Mouse (Mus musculus) heart, adult 11 months (tissue): ENCODE measurements around the gene Npdc1.

Experiments used
- DNase-seq: peaks from one replicate; pipeline ENCODE4 v3.0.0; 2022

The Npdc1 gene

DNA sequence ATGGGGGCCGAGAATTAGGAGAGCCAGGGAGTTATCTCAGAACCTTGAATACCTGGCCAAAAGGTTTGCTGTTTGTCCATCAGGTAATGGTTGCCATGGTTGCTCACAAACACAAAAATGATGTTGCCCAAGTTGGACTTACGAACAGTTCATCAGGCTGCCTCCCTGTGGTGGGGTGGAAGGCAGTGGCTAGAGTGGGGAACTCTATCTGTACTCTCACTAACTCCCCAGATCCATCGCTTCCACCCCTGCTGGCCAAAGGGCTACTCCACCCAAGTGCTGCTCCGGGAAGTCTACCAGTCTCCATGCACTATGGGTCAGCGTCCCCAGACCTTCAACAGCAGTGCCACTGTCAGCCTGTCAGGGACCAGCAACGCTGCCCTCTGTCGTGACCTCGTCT is at the start of gene Npdc1:
Gene Npdc1 (plus strand): TSS at position 301 of the 400 bp plus-strand sequence.
- DNase-seq = peak; percentile 85

DNA sequence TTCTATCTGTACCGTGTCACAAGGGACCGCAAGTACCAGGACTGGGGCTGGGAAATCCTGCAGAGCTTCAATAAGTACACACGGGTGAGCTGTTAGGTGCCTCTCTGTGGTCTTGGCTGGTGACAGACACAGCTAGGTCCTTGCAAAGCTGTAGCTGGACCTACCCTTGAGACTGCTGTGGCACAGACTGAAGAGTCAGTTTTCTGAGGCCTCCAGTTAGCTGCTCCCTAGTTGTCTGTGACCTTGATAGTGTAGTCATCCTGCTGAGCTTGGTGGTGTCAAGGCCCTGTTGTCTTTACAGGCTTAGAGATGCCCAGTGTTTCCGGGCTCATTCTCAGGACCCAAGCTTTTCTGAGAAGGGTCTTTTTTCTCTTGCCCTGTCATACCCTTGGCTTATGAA is 49.7 kb upstream of the Npdc1 start:
- no peak for DNase-seq

DNA sequence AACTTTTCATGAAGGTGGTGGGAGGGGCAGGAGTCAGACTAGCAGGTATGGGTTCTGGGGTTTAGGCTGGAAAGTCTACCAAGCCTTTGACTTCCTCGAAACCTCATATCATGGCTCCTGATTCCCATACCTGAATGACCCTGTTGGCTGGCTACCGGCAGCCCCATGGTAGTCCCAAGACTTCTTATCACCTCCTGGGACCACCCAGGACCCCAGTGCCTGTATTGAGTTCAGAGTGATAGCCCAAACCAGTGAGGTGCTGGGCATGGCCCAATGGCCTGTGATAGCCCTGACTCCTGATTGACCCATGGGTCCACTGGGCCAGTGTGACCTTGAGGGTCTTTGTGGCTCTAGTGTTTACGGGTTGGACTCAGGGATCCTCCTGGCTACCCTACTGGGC is 48.5 kb upstream of the Npdc1 start:
- peak; percentile 92 for DNase-seq

DNA sequence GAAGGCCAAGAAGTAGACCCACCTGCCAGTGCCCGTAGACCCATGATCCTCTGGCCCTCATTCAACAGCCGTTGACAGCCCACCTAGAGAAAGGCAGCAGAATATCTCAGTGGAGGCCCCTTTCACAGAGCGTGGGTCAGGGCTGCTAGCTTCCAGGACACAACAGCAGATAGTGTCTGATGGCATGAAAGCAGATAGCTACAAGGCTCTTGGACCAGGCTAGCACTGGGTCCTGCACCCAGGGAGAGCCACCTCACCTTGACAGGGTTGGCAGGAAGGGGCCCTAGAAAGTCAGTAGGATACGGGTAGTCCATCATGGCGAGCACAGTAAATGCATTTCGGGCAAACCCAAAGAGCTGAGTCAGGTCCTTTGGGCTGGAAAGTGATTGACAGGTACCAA is 44.9 kb upstream of the Npdc1 start:
- peak; percentile 90 for DNase-seq

DNA sequence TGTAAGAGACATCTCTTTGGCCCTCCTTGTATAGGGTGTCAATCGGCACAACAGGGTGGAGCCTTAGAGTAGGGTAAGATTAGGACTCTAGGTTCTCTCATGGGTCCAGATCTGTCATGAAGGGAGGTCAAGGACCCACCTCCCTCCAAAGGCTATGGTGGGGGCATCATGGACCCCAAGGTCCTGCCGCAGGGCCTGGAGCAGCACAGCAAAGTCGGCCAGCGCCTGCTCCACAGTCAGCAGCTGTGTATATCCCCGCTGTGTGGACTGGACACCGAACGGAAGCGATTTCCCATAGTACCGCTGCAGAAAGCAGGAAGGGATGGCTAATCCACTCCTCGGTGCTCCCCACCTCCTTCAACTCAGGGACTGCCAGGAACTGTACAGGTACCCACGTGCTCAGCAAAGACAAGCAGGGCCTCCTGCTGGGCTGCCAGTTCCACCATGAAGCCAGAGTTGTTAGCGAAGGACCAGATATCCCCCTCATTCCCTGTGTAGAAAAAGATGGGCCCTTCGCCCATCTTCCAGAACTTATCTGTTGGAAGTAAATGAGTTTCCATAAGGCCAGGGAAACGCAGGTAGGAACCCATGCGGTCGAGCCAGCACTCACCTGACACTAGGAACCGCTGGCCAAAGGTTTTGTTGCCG is 43.6 kb upstream of the Npdc1 start:
- peak; percentile 87 for DNase-seq

DNA sequence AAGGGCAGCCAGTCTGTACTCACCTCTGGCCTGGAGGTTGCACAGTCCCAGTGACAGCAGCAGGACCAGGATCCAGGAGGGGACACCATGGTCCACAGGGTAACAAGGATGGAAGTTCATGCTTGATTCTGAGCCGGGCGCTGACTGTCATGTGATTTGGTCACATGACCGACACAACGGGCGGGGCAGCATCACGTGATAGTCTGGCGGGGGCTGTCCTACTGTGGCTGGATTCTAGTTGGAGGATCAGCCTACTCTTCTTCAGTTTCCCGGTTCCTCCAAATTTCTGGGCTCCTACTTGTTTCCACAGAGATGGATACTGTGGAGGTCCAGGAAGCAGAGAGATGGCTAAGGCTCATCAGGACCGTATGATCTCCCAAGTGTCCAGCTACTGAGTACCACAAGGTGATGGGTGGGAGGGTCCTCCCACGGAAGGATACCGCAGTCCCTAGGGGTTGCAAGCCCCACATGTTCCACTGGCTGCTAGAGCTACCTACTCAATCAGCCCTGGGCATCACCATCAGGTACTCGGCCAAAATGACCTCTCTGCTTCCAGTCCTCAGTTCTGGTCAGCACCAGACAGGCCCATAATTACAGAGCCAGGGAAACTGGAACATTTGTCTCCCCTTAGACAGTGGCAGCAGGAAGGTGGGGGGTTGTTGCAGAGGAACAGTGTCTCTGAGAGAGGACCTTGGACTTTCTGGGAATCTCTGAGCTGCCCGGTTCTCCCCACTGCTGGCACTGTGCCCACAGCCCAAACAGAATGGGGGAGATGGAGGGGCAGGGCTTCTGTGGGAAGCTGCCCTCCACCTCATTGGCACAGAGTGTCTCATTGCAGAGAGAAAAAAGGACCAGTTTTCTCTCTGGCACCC is 42.7 kb upstream of the Npdc1 start, which contains the start of gene Dpp7:
Gene Dpp7 (minus strand): TSS at position 152 of the 872 bp plus-strand sequence.
- DNase-seq = peak; percentile 98

DNA sequence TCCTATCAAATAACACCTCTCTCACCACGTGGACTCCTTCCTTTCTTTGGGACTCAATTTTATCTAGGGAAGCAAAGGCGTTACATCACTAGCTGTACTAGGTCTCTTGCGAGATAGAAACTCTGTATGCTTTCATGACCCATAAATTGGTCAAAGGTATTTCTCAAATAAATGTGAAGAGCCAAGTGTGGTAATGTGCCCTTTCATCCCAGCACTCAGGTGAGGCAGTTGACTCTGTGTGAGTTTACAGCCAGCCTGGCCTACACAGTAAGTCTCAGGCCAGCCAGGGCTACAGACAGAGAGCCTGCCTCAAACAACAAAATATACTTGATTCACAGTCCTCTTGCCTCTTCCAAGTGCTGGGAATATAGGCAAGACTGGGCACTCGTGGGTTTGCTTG is 39.3 kb upstream of the Npdc1 start:
- DNase-seq = no peak

DNA sequence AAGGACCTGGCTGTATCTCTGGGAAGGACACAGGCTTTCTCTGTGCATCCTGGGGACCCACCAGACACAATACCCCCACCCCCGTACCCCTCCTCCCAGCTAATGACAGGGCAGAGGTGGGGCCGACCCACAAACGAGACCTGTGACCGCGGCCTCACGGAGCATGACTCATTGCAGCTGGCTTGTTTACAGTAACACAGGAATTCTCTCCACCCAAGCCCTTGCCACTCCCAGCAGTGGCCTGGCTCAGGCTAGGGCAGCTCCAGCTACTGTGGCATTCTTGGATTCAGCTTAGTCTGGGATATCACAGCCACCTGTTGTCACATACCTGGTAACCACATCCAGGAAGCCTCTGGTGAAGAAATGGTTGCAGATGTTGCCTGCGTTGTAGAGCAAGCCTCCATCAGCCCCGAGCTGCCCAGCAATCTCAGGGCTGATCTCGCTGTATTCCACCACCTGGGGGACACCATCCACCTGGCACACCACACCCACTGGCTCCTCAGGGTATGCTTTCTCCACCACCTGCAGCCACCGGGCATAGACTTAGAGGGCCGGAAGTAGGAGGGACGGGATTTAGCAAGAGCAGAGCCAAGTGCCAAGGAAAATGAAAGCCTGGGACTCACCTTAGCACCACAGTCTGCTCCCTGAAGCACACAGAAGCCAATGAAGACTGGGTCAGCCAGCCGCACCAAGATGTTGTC is 35.5 kb upstream of the Npdc1 start:
- DNase-seq = peak; percentile 92

DNA sequence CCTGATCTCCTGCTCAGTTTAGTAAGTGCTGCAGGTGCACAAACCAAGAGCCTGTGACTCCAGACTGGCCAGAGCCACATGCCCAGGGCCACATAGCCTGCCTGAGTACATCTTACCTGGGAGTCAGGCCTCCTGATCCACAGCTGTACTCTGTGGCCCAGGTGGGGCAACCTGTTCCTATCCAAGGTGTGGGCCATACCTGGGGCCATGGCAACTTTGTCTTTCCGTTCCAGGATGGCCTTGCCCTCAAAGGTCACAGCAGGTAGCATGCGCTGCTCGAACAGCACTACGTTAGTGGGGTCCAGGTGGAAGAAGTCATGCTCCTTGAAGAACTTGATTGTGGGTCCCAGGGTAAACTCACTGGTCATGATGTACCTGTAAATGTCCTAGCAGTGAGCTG is 34.8 kb upstream of the Npdc1 start:
- peak; percentile 92 for DNase-seq

DNA sequence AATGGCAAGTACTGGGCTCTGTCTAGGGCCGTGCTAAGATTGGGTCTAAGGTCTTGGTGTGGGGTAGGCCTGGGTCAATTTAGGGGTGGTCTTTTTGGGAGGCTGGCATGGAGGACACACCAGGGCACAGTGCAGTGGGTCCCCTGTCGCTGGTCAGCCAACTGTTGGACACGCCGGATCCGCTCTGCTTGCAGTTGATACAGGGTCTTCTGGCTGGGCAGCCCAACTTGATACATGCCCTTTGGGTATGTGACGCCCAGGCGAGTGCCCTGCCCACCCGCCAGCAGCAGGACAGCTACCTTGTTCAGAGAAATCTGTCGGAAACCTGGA is 34.4 kb upstream of the Npdc1 start:
- peak; percentile 92 for DNase-seq

DNA sequence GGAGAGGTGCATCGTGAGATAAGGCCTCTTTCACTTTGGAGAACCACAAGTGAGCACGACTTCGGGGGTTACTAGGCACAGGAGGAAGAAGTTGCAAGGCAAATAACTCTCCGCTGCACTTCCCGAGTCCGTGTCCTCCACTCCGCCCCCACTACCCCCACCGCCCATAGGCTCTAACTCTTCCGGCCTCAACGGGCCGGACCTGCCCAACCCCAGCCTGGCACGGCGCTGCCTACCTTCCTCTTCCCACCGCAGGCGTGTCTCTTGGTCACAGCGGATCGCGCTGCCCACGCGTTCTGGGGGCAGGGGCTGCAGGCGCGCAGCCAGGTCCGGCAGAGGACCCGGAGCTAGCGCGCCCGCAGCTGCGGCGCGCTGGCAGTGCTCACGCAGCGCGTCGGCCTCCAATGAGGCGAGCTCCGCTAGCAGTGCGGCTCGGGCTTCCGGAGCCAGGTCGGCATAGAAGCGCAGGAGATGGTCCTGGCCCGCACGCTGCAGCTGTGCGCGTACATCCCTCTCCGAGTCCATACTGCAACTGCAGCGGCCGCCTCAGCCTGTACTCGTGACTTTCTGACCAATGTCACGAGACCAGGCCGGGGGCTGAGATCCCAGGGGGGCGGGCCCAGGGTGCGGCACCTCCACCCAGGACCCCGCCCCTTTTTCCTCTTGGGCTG is 33.9 kb upstream of the Npdc1 start, which contains the start of gene Uap1l1:
Gene Uap1l1 (minus strand): TSS at position 592 of the 671 bp plus-strand sequence.
- peak; percentile 99 for DNase-seq

DNA sequence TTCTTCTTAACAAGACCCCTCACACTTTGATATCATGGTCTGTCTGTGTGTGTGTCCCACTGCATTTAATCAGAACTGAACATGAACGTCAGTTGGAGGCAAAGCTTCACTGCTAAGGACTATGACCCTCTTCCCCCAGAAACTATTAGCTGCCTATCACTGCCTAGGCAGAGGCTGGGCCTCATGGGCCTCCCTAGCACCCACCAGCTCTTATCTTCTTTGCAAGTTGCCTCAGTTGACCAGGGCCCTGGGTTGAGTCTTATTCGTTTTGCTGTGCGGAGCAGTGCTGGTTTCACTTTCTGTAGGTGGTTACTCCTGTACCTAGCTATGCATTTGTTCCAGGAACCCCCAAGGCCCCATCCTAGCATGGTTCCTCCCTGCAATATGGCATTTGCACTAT is 29.2 kb upstream of the Npdc1 start:
- DNase-seq = no peak

DNA sequence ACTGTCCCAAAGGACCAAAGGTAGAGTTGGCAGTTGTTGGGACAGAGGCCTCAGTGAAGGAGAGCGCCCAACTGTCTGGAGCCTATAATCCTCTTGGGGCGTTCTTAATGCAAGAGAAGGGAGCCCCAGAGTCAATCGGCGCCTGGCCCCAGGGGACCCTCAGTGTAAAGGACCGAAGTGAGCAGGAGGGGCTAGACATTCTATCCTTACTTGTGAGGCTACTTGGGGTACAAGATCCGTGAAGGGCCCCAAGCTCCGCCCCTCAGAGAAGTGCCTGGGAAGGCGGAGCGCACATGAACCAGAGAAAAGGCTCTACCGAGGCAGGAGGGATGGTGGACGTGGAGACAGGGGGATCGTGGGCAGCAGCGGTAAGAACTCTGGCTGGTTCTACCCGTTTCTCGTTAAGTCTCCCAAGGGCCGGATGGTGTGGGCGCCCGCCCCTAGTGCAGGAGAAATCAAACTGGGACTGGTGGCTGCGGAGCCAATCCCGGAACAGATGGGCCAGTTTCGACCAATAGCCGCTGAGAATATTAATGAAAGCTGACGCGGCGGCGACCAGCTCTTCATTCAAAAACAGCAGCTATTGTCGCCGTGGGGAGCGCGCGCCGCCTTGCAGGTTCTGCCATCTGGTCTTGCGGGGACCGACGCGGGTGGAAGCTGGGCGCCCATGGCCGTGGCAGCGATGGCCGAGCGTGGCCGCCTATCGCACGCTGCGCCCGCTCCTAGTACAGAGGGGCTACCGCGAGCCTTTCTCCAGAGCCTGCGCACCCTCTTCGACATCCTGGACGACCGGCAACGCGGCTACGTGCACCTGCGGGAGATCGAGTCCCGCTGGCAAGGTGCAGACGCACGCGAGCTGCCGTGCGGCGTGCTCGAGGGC is 27.1 kb upstream of the Npdc1 start, which contains the start of gene Sapcd2:
Gene Sapcd2 (plus strand): TSS at position 558 of the 880 bp plus-strand sequence.
- peak; percentile 100 for DNase-seq

DNA sequence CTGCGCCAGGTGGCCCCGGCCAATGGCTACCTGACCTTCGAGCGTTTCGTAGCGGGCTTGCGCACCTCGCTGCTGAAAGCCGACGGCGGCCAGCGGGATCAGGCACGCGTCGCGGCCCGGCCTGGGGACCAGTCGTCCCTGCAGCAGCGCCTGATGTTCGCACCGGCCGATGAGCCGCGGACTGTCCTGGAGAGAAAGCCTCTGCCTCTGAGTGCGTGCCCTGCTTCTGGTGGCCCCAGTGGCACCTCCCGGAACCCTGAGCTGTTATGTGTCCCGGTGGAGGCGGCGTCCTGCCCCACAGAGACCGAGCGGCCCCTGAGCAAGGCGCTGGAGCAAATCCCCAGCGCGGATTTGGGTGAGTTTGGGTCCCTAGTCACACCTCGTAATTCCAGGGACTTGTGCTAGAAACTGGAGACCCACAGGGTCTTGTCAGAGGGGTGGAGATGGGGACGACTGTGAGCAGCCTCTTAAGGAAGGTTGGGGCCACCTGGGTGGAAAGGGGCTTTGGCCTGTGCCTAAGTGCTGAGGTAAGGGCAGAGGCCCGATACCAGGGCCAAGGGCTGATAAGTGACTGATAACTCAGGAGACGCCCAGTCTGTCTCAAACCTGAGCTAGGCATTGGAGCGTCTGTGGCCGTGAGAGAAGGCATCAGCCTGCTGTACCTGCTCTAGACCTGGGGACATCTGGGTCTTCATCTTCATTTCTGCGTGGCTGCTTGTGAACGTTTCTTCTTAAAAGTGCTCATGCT is 26.3 kb upstream of the Npdc1 start:
- peak; percentile 89 for DNase-seq

DNA sequence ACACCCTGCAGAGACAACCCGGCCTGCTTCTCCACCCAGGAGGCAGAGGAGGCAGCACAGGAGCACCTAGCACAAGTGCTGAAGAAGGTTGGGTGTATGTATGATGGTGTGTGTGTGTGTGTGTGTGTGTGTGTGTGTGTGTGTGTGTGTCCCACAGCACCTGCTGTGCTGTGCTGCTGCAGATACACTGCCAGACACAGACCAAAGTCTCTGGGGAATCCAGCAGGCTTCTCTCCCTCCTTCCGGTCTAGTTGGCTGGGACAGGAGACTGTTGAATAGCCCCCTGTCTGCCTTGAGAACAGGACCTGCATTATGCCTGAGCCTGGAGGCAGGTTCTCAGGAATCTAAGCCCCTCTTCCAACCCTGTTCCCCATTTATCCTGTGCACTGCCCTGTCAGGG is 25.7 kb upstream of the Npdc1 start:
- no peak for DNase-seq

DNA sequence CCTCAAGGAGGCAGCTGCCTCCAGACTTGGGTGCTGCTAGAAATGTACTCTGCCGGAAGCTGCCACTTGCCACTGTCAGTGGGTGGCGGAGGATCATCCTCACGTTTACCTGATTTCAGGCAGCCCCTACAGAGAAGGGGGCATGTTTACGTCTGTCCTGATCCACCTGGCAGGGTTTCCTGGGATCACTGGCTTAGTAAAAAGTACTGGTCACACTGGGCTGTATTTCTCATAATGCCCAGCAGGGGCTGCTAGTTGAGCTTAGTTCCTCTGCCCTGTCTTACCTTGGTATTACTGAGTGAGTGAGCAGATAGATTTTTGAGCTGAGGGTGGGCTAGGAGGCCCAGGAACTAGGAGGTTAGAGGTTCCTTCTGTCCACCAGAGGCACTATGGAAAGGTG is 22.6 kb upstream of the Npdc1 start:
- peak; percentile 93 for DNase-seq

DNA sequence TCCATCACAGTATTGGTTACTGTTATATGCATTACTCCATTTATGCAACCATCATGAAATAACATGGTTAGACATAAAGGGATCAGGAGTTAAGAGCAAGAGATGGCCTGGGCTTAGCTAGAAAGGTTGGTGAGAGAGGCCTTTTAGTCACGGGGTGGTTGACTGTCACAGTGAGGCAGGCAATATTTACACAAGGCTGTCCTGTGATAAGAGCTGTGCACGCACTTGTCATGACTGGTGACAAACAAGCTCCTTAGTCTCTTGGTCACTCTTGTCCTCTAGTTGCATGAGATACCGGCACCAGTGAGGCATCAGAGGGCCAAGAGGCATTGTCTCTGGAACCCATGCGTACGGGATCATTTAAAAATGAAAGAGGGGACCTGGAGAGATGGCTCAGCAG is 14.7 kb upstream of the Npdc1 start:
- no peak for DNase-seq

DNA sequence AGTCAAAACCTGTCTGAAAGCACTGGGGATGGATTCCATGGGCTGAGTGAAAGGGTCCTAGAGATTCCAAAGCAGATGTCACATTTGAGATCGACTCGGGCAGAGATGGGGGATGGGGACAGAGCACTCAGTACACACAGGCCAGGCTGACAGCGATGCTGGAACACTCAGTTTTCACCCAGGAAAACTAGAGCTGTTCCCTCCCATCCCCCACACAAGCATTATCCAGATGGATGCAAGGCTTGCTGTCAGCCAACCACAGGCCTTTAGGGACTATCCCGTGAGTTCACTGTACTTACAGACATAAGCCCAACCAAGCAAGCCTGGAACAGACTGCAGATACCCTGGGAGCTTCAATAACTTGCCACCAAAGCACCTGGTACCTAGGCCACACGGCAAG is 7.9 kb upstream of the Npdc1 start:
- peak; percentile 93 for DNase-seq

DNA sequence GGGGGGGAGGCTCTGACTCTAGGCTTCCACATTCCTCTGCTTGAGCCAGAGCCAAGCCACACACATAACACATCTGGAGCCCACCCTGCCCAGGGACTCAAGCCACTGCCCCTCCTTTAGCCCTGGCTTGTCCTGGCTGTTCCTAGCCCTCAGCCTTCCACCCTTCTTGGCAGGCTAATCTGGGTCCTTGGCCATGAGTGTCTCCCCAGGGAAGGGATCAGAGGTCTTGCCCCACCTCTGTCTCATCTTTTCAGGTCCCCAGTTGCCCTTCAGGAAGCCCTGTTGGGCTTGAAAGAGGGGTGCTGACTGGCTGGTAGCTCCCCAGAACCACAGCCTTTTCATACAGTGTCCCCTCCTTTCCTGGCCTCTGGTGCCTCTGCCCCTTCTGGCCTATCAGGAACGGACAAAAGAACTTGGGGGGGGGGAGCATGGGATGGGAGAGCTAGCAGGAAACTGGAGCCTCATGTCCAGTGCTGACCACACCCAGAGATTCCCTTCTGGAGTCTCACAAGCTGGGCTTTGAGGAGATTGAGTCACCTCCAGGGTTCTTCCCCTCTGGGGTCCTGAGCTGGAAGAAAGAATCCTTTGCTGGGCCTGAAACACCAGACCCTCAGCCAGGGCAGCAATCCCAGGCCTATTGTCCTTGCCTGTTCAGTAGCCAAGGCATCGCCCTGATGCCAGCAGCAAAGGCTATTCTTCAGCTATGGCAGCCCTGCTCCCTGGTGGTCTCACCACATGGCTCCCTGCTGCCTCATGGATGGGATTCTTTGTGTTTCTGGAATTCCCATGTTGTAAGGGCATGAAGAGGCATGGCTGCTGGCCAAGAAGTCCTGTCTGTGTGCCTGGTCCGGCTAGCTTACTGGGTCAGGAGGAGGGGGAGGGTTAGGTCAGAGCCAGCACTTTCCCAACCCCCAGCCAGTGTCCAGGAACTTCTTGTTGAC is 4.6 kb upstream of the Npdc1 start:
- DNase-seq = peak; percentile 98
